Mouse (Mus musculus): ENCODE measurements around the gene Nrxn1. TPM values are rescaled to one million over a fixed set of nuclear protein-coding genes. Genes with fewer than 3 reads are reported as not detected.

Nrxn1 gene
- total and polyA plus RNA-seq, 2 experiments from 2014 or later = 242 to 376 TPM

GRCm38 (mm10) chr17:90452770-90453169, 640.1 kb downstream of the Nrxn1 start:
- H3K4me3 ChIP-seq (ENCODE audit: low read depth, low read length) = peak overlapping the region; percentile 50
- H3K4me2 ChIP-seq (ENCODE audit: low read depth) = peak overlapping the region; percentile 79
- no peaks in the 10 kb centered on the region for H3K9me3 ChIP-seq (ENCODE audit: low read length)
- no peaks in the 10 kb centered on the region for H3K27me3 ChIP-seq (ENCODE audit: insufficient read depth, low read length)
- WGBS = 54% methylated on average over 2 of the region's 2 CpGs
- no peaks in the 10 kb centered on the region for H3K36me3 ChIP-seq (ENCODE audit: insufficient read depth)
- peak; percentile 60 for TF ChIP-seq CTCF (IDR thresholded peaks at IDR 0.05; ENCODE audit: low read depth)
- DNase-seq (no peak), ATAC-seq (no peak)
- peak overlapping the region; percentile 57 for H3K27ac ChIP-seq (ENCODE audit: low read depth, low read length)
- peak overlapping the region; percentile 37 for H3K9ac ChIP-seq
- H3K4me1 ChIP-seq (ENCODE audit: insufficient read depth) = peaks cover 9% of the 10 kb centered on the region; the same call in 1 of the 2 replicates

- ATAC-seq = no peak
- TF ChIP-seq CTCF (IDR thresholded peaks at IDR 0.05; ENCODE audit: low read depth) = no peak
- Histone ChIP-seq H3K4me3 (ENCODE audit: low read depth, low read length) (peak overlapping the region; percentile 50), H3K4me2 (ENCODE audit: low read depth) (peak overlapping the region; percentile 79), H3K9ac (no peak overlapping the region), H3K27ac (ENCODE audit: low read depth, low read length) (no peak overlapping the region), H3K9me3 (ENCODE audit: low read length) (no peaks in the 10 kb centered on the region), H3K27me3 (ENCODE audit: insufficient read depth, low read length) (no peaks in the 10 kb centered on the region), H3K36me3 (ENCODE audit: insufficient read depth) (no peaks in the 10 kb centered on the region), H3K4me1 (ENCODE audit: insufficient read depth) (peaks cover 8% of the 10 kb centered on the region; the same call in 1 of the 2 replicates)
- DNase-seq = peak; percentile 45
- WGBS = 46% methylated on average over 2 of the region's 2 CpGs
These were observed 641.5 kb downstream of the Nrxn1 start for GRCm38 (mm10) chr17:90451384-90451783.

GRCm38 (mm10) chr17:90443067-90443466, 649.8 kb downstream of the Nrxn1 start:
- Histone ChIP-seq H3K4me2 (ENCODE audit: low read depth) (no peak overlapping the region), H3K9me3 (ENCODE audit: low read length) (no peaks in the 10 kb centered on the region), H3K36me3 (ENCODE audit: insufficient read depth) (no peaks in the 10 kb centered on the region), H3K4me1 (ENCODE audit: insufficient read depth) (no peaks in the 10 kb centered on the region), H3K4me3 (ENCODE audit: low read depth, low read length) (no peak overlapping the region), H3K9ac (no peak overlapping the region), H3K27ac (ENCODE audit: low read depth, low read length) (no peak overlapping the region), H3K27me3 (ENCODE audit: insufficient read depth, low read length) (no peaks in the 10 kb centered on the region)
- DNase-seq (no peak), ATAC-seq (no peak)
- TF ChIP-seq CTCF (IDR thresholded peaks at IDR 0.05; ENCODE audit: low read depth) = no peak

GRCm38 (mm10) chr17:90435836-90436235, 657.0 kb downstream of the Nrxn1 start:
- DNase-seq (peak; percentile 14), ATAC-seq (no peak)
- Histone ChIP-seq H3K9ac (no peak overlapping the region), H3K4me1 (ENCODE audit: insufficient read depth) (no peaks in the 10 kb centered on the region), H3K4me2 (ENCODE audit: low read depth) (no peak overlapping the region), H3K9me3 (ENCODE audit: low read length) (no peaks in the 10 kb centered on the region), H3K36me3 (ENCODE audit: insufficient read depth) (no peaks in the 10 kb centered on the region), H3K27me3 (ENCODE audit: insufficient read depth, low read length) (no peaks in the 10 kb centered on the region), H3K4me3 (ENCODE audit: low read depth, low read length) (no peak overlapping the region), H3K27ac (ENCODE audit: low read depth, low read length) (no peak overlapping the region)
- no peak for TF ChIP-seq CTCF (IDR thresholded peaks at IDR 0.05; ENCODE audit: low read depth)

- Histone ChIP-seq H3K4me1 (ENCODE audit: insufficient read depth) (no peaks in the 10 kb centered on the region), H3K9ac (no peak overlapping the region), H3K4me3 (ENCODE audit: low read depth, low read length) (no peak overlapping the region), H3K27ac (ENCODE audit: low read depth, low read length) (no peak overlapping the region), H3K9me3 (ENCODE audit: low read length) (no peaks in the 10 kb centered on the region), H3K27me3 (ENCODE audit: insufficient read depth, low read length) (no peaks in the 10 kb centered on the region), H3K36me3 (ENCODE audit: insufficient read depth) (no peaks in the 10 kb centered on the region), H3K4me2 (ENCODE audit: low read depth) (no peak overlapping the region)
- TF ChIP-seq CTCF (IDR thresholded peaks at IDR 0.05; ENCODE audit: low read depth) = no peak
- ATAC-seq (no peak), DNase-seq (no peak)
- WGBS = 87% methylated on average over 2 of the region's 2 CpGs
These were observed 657.5 kb downstream of the Nrxn1 start for GRCm38 (mm10) chr17:90435371-90435770.

- H3K36me3 ChIP-seq (ENCODE audit: insufficient read depth) = no peaks in the 10 kb centered on the region
- H3K27me3 ChIP-seq (ENCODE audit: insufficient read depth, low read length) = no peaks in the 10 kb centered on the region
- 65% methylated on average over 1 of the region's 1 CpGs for WGBS
- H3K9me3 ChIP-seq (ENCODE audit: low read length) = no peaks in the 10 kb centered on the region
- ATAC-seq = no peak
- H3K9ac ChIP-seq = no peak overlapping the region
- H3K4me2 ChIP-seq (ENCODE audit: low read depth) = no peak overlapping the region
- no peak overlapping the region for H3K27ac ChIP-seq (ENCODE audit: low read depth, low read length)
- no peak for DNase-seq
- TF ChIP-seq CTCF (IDR thresholded peaks at IDR 0.05; ENCODE audit: low read depth) = no peak
- H3K4me3 ChIP-seq (ENCODE audit: low read depth, low read length) = no peak overlapping the region
- H3K4me1 ChIP-seq (ENCODE audit: insufficient read depth) = no peaks in the 10 kb centered on the region
These were observed 662.7 kb downstream of the Nrxn1 start for GRCm38 (mm10) chr17:90430211-90430610.

- Histone ChIP-seq H3K9ac (no peak overlapping the region), H3K27me3 (ENCODE audit: insufficient read depth, low read length) (no peaks in the 10 kb centered on the region), H3K27ac (ENCODE audit: low read depth, low read length) (no peak overlapping the region), H3K36me3 (ENCODE audit: insufficient read depth) (no peaks in the 10 kb centered on the region), H3K4me2 (ENCODE audit: low read depth) (no peak overlapping the region), H3K4me3 (ENCODE audit: low read depth, low read length) (no peak overlapping the region), H3K9me3 (ENCODE audit: low read length) (no peaks in the 10 kb centered on the region), H3K4me1 (ENCODE audit: insufficient read depth) (no peaks in the 10 kb centered on the region)
- ATAC-seq (no peak), DNase-seq (peak; percentile 10)
- 70% methylated on average over 3 of the region's 3 CpGs for WGBS
- TF ChIP-seq CTCF (IDR thresholded peaks at IDR 0.05; ENCODE audit: low read depth) = no peak
These were observed 666.9 kb downstream of the Nrxn1 start for GRCm38 (mm10) chr17:90425974-90426373.

GRCm38 (mm10) chr17:90422591-90422990, 670.3 kb downstream of the Nrxn1 start:
- DNase-seq = no peak
- Histone ChIP-seq H3K4me3 (ENCODE audit: low read depth, low read length) (no peak overlapping the region), H3K4me1 (ENCODE audit: insufficient read depth) (no peaks in the 10 kb centered on the region), H3K36me3 (ENCODE audit: insufficient read depth) (no peaks in the 10 kb centered on the region), H3K4me2 (ENCODE audit: low read depth) (no peak overlapping the region), H3K27me3 (ENCODE audit: insufficient read depth, low read length) (no peaks in the 10 kb centered on the region), H3K27ac (ENCODE audit: low read depth, low read length) (no peak overlapping the region), H3K9me3 (ENCODE audit: low read length) (no peaks in the 10 kb centered on the region), H3K9ac (no peak overlapping the region)
- WGBS = 73% methylated on average over 3 of the region's 3 CpGs
- ATAC-seq = no peak
- no peak for TF ChIP-seq CTCF (IDR thresholded peaks at IDR 0.05; ENCODE audit: low read depth)
